Mouse (Mus musculus): ENCODE measurements around the gene Arhgef17.

DNA sequence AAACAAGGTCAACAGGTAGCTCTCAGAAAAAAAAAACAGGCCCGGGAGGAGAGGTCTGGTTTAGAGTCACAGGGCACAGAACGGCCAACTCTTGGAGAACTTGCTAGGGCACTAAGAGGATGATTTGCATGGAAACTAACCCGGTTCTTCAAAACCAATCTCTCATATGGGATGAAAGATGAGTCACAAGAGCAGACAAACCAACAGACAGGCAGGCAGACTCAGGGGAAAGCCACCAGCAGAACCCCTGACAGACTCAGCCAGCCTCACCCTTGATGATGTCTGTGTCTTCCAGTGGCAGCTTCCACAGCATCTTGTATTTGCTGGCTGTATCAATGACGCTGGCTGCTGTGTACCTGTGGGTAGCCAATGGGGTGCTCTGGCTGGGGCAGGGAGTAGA is 50.0 kb downstream of the Arhgef17 start:
- TF ChIP-seq POLR2A (IDR thresholded peaks at IDR 0.05; ENCODE audit: borderline replicate concordance, insufficient read depth, low read length) (no peak), CTCF (IDR thresholded peaks at IDR 0.05; ENCODE audit: borderline replicate concordance, insufficient read depth, low read depth, low read length) (no peak)

All from cerebellum, adult 2 months (tissue).